Mouse (Mus musculus): ENCODE data around the gene Cpa4.

- no peak for TF ChIP-seq MXI1 (IDR thresholded peaks at IDR 0.05; ENCODE audit: low read depth, low read length)
- TF ChIP-seq POLR2A (IDR thresholded peaks at IDR 0.05; ENCODE audit: low read depth, low read length) = no peak
- no peak for TF ChIP-seq CTCF (conservative IDR thresholded peaks at IDR 0.05 in 1 of 2, IDR thresholded peaks at IDR 0.05 in 1 of 2; ENCODE audit: low read depth in 2 of 2, low read length in 2 of 2)
- no peak for TF ChIP-seq EP300 (IDR thresholded peaks at IDR 0.05; ENCODE audit: low read length)
- TF ChIP-seq ZC3H11A (IDR thresholded peaks at IDR 0.05; ENCODE audit: low read depth, low read length) = no peak
- no peak for TF ChIP-seq E2F4 (IDR thresholded peaks at IDR 0.05; ENCODE audit: insufficient replicate concordance, low read depth, low read length)
- no peak for TF ChIP-seq MAX (IDR thresholded peaks at IDR 0.05; ENCODE audit: low read length)
- TF ChIP-seq RAD21 (IDR thresholded peaks at IDR 0.05; ENCODE audit: low read depth, low read length) = no peak
These were observed 51.4 kb downstream of the Cpa4 start for GRCm38 (mm10) chr6:30619606-30620005.
